Mouse (Mus musculus): ENCODE measurements at regions not wholly inside any gene's neighbourhood (a gene's known extent, or its start where the extent isn't known, plus 50 kb on each side); places are given as distances from the start of the nearest gene placed in this dataset.

DNA sequence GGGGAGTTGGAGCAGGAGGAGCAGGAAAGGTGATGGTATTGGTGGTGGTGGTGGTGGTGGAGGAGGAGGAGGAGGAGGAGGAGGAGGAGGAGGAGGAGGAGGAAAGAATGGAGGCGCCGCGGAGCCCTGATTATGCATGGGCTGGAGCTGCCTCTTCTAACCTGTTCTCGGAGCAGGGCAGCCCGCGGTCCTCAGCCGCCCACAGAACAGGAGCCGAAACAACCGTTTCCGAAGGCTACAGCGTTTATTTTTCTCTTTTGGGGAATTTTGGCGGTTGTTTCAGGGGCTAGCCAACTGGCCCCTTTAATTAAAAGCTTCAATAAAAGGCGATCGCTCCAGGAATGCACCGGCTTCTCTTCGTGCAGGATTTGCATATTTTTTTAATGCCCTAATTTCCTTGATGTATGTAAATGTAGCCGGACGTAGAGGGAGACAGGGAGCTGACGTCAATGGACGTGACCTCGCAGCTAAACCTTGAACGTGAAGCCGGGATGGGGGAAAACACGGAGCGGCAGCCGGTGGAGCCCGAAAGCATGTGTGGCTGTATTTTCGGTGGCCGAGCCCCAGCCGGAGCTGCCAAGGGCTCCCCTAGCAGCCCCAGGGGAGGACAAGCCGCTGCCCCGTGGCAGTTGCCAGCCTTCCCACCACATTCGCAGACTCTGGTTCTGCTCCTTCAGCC lies 225.6 kb downstream of the Mef2c start:
- Histone ChIP-seq H3K4me2 (ENCODE audit: low read depth, low read length) (peak overlapping the region; percentile 46), H3K36me3 (ENCODE audit: control insufficient read depth, insufficient read depth, low read length) (no peaks in the 10 kb centered on the region), H3K27me3 (replicated peaks; ENCODE audit: control insufficient read depth, insufficient read depth, low read length) (peaks cover 70% of the 10 kb centered on the region), H3K9me3 (ENCODE audit: control insufficient read depth, low read length) (no peaks in the 10 kb centered on the region), H3K4me3 (ENCODE audit: low read length) (peak overlapping the region; percentile 39), H3K9ac (ENCODE audit: low read depth, low read length) (no peak overlapping the region), H3K4me1 (ENCODE audit: control insufficient read depth, insufficient read depth, low read length) (peaks cover 10% of the 10 kb centered on the region), H3K27ac (ENCODE audit: low read length) (peak overlapping the region; percentile 28; the same call in 1 of the 2 replicates)
- WGBS, result under 1% methylated on average over 32 of the region's 33 CpGs
- ATAC-seq, result 0 out of 2 replicates have a peak, but pooled peaks have one; percentile 7

DNA sequence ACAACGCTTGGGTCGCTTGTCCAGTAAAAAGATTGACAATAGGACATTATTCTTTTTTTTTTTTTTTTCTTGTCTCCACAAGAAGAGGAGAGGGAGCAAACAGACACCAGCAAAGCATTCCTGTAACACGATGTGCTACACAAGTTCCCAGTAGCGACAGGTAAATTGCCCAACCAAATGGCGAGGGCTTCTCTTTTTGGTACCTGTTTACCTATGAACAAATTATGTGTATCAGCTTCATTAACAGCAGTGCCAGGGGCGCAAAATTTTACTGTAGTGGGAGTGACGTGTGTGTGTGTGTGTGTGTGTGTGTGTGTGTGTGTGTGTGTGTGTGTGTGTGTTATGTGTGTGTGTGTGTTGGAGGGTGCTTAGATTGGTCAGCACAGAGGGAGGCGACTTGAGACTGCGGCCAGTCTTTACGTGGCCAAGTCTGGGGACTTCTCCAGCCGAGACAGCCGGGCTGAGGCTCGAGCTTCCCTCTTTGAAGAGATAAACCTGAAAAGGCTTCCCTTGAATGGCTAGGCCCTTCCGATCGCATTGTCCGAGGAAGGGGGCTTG lies 226.4 kb downstream of the Mef2c start:
- Histone ChIP-seq H3K4me1 (ENCODE audit: control insufficient read depth, insufficient read depth, low read length) (peaks cover 10% of the 10 kb centered on the region), H3K9me3 (ENCODE audit: control insufficient read depth, low read length) (no peaks in the 10 kb centered on the region), H3K4me2 (ENCODE audit: low read depth, low read length) (peak overlapping the region; percentile 98), H3K9ac (ENCODE audit: low read depth, low read length) (peak overlapping the region; percentile 74), H3K27ac (ENCODE audit: low read length) (peak overlapping the region; percentile 54; the same call in 1 of the 2 replicates), H3K4me3 (ENCODE audit: low read length) (peak overlapping the region; percentile 65), H3K36me3 (ENCODE audit: control insufficient read depth, insufficient read depth, low read length) (no peaks in the 10 kb centered on the region), H3K27me3 (replicated peaks; ENCODE audit: control insufficient read depth, insufficient read depth, low read length) (peaks cover 63% of the 10 kb centered on the region)
- 4% methylated on average over 16 of the region's 16 CpGs for WGBS
- ATAC-seq, result no peak; the same call in 1 of the 2 replicates

DNA sequence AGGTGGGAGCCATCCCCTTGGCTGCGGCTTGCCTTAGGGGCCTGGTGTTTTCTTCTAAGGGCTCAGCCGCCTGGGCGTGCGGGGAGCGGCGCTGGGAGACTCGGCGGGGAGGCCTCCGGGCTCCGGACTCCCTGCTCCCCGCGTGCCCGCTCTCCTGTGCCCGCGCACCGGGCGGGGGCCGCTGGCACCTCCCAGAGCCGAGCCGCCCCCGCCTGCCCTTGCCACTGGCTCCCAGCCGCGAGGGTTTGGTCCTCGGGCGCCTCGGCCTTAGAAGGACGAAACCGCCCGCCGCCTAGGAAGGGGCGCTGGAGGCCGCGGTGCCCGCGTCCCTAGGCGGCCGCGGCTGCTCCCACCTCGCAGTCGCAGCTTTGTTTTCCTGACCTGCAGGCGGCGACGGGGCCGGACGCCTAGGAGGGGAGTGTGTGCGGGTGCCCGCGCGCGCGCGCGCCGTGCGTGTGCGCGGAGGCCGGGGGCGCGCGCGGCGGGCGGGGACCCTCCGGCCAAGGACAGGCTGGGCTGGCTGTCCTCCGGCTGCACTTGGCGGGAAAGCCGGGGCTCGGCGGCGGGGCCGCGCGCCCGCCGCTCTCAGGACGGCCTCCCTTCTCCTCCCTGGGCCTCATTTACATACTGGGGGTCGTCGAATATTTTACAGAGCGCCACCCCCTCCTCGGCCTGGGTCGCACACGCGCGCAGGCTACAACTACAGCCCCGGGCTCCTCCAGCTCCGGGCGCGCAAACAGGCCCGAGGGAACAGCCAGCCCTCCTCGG lies 227.1 kb downstream of the Mef2c start:
- under 1% methylated on average over 88 of the region's 91 CpGs for WGBS
- peak; percentile 78 for ATAC-seq
- Histone ChIP-seq H3K4me2 (ENCODE audit: low read depth, low read length) (peak overlapping the region; percentile 98), H3K4me1 (ENCODE audit: control insufficient read depth, insufficient read depth, low read length) (peaks cover 10% of the 10 kb centered on the region), H3K9me3 (ENCODE audit: control insufficient read depth, low read length) (no peaks in the 10 kb centered on the region), H3K9ac (ENCODE audit: low read depth, low read length) (peak overlapping the region; percentile 74), H3K4me3 (ENCODE audit: low read length) (peak overlapping the region; percentile 65), H3K36me3 (ENCODE audit: control insufficient read depth, insufficient read depth, low read length) (no peaks in the 10 kb centered on the region), H3K27me3 (replicated peaks; ENCODE audit: control insufficient read depth, insufficient read depth, low read length) (peaks cover 60% of the 10 kb centered on the region), H3K27ac (ENCODE audit: low read length) (peak overlapping the region; percentile 54; the same call in 1 of the 2 replicates)

DNA sequence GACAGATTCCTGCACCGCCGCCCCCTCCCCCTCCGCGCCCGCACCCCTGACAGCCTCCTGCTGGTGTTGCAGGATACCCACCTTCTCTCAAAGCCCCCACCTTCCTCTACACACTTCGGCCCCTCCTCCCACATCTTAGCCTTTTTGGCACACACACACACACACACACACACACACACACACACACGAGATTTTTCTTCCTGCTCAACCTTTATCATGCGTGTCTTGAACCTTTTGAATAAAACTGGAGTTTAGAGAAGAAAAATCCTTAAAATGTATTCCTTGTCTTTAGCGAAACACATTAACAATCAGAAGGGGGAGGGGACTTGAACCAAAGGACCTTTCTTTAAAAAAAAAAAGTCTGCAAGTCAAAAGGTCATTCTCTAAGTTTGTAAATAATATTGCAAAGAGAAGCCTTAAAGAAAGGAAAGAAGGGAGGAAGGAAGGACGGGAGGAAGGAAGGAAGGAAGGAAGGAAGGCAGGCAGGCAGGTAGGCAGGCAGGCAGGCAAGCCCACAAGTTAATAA lies 227.7 kb downstream of the Mef2c start:
- H3K27ac ChIP-seq (ENCODE audit: low read length), result no peak overlapping the region
- no peaks in the 10 kb centered on the region for H3K9me3 ChIP-seq (ENCODE audit: control insufficient read depth, low read length)
- H3K27me3 ChIP-seq (replicated peaks; ENCODE audit: control insufficient read depth, insufficient read depth, low read length), result peaks cover 60% of the 10 kb centered on the region
- no peak for ATAC-seq
- peaks cover 10% of the 10 kb centered on the region for H3K4me1 ChIP-seq (ENCODE audit: control insufficient read depth, insufficient read depth, low read length)
- H3K4me3 ChIP-seq (ENCODE audit: low read length), result peak overlapping the region; percentile 65
- H3K4me2 ChIP-seq (ENCODE audit: low read depth, low read length), result peak overlapping the region; percentile 98
- peak overlapping the region; percentile 74 for H3K9ac ChIP-seq (ENCODE audit: low read depth, low read length)
- no peaks in the 10 kb centered on the region for H3K36me3 ChIP-seq (ENCODE audit: control insufficient read depth, insufficient read depth, low read length)
- 2% methylated on average over 8 of the region's 10 CpGs for WGBS

DNA sequence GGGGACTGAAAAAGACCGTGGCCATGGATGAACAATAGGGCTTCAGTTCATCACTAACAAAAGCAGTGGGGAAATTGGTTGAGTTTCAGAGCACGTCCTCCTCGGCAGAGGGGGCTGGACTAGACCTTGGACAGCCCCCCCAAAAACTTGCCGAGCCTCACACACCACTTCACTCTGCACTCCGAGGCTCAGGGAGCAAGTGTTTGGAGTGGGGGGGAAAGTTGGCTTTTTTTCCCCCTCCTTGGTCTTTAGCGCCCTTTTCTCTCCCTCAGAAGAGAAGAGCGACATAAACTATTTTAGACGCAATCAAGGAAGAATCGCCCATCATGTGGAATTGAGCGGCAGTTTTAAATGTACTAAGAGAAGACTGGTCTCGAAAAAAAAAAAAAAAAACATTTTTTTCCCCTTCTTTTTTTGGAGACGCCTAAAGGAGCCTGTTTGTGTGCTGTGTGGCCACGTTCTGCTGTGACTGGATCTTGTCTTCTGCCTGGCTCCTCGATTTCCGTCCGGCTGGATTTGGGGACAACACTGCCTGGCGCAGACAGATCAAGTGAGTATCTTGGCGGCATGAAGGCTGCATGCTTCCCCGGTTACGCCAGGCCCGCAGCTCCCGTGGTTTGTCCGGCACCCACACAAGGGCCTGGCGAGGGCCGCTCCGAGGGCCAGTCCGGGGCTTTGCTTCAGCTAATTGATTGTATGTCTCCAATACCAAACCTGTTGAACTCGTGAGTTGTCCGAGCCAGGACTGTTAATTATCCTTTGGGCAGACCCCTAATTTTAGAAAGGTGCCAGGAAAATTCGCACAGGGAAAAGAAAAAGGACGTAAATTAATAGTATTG lies 228.7 kb downstream of the Mef2c start:
- ATAC-seq, result no peak
- peaks cover 56% of the 10 kb centered on the region for H3K27me3 ChIP-seq (replicated peaks; ENCODE audit: control insufficient read depth, insufficient read depth, low read length)
- H3K36me3 ChIP-seq (ENCODE audit: control insufficient read depth, insufficient read depth, low read length), result no peaks in the 10 kb centered on the region
- H3K9me3 ChIP-seq (ENCODE audit: control insufficient read depth, low read length), result no peaks in the 10 kb centered on the region
- 1% methylated on average over 31 of the region's 31 CpGs for WGBS
- no peak overlapping the region for H3K4me2 ChIP-seq (ENCODE audit: low read depth, low read length)
- peak overlapping the region; percentile 13; the same call in 1 of the 2 replicates for H3K4me3 ChIP-seq (ENCODE audit: low read length)
- H3K4me1 ChIP-seq (ENCODE audit: control insufficient read depth, insufficient read depth, low read length), result peaks cover 10% of the 10 kb centered on the region
- no peak overlapping the region for H3K27ac ChIP-seq (ENCODE audit: low read length)
- H3K9ac ChIP-seq (ENCODE audit: low read depth, low read length), result 0 out of 2 replicates have a peak overlapping the region, but pooled peaks have one; percentile 29

DNA sequence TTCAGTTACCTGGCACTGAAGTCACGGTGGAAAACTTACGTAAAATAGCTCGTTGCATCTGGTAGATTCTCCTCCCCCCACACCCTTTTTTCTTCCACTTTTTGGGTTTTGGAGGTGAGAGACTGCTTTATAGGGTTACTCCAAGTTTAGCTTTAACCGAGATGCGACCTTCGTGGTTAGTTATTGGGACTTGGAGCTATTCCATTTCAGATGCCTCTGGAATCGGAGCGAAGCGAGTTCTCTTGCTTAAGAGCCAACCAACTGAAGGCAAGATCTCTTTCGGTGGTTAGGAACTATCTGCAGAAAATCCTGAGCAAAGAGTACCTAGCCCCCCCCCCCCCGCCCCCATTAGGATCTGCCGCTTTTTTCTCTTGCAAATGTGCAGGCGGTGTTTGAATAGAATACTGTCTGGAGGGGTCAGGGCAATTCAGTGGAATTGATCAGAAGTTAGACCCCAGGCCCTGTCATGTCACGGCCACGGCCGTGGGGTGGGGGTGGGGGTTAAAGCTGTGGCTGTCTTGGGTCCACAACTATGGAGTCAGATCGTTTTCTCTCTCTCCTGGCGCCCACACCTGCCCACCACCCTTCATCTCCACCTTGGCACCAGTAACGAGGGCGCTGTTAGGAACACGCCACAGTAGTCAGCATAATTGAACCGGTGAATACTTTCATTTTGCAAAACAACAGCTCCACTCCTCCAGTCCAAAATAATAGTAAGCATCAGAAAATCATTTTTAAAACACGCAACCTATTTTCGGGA lies 229.6 kb downstream of the Mef2c start:
- no peak overlapping the region for H3K27ac ChIP-seq (ENCODE audit: low read length)

DNA sequence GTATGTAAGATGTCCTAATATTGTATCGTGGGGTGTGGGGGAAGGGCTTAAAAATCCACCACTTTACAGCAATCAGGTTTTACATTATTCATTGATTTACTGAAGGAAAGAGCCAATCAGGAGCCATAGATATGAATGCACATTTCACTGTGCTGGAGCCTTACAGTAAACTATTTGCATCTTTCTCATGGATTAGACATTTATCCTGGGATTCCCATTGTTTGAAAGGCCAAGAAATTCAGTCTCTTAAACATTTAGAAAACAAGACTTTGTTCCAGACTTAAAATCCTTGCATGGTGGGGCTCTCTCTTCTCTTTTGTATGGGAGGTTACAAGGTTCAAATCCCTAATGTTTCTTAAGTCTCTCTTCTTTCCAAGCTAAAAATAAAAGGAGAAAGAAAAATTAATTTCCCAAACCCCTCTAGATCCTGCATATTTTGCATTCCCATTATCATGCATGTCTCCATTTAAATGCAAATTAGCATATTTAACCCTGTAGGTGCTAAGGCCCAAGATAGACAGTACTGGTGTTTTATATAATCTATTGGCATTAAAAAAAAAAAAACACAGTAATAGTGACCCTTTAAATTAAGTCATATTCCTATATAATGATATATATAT lies 230.3 kb downstream of the Mef2c start:
- no peak overlapping the region for H3K9ac ChIP-seq (ENCODE audit: low read depth, low read length)
- H3K27me3 ChIP-seq (replicated peaks; ENCODE audit: control insufficient read depth, insufficient read depth, low read length), result peaks cover 61% of the 10 kb centered on the region
- peaks cover 10% of the 10 kb centered on the region for H3K4me1 ChIP-seq (ENCODE audit: control insufficient read depth, insufficient read depth, low read length)
- no peak for ATAC-seq
- WGBS, result 7% methylated on average over 1 of the region's 1 CpGs
- H3K27ac ChIP-seq (ENCODE audit: low read length), result no peak overlapping the region
- no peaks in the 10 kb centered on the region for H3K9me3 ChIP-seq (ENCODE audit: control insufficient read depth, low read length)
- peak overlapping the region; percentile 16 for H3K4me3 ChIP-seq (ENCODE audit: low read length)
- no peak overlapping the region for H3K4me2 ChIP-seq (ENCODE audit: low read depth, low read length)
- no peaks in the 10 kb centered on the region for H3K36me3 ChIP-seq (ENCODE audit: control insufficient read depth, insufficient read depth, low read length)

More for the DNA sequence above, 229.6 kb downstream of the Mef2c start:
- Histone ChIP-seq H3K36me3 (ENCODE audit: control insufficient read depth, insufficient read depth, low read length) (no peaks in the 10 kb centered on the region), H3K27me3 (replicated peaks; ENCODE audit: control insufficient read depth, insufficient read depth, low read length) (peaks cover 57% of the 10 kb centered on the region), H3K9me3 (ENCODE audit: control insufficient read depth, low read length) (no peaks in the 10 kb centered on the region), H3K4me3 (ENCODE audit: low read length) (peak overlapping the region; percentile 16), H3K4me1 (ENCODE audit: control insufficient read depth, insufficient read depth, low read length) (peaks cover 10% of the 10 kb centered on the region), H3K9ac (ENCODE audit: low read depth, low read length) (no peak overlapping the region), H3K4me2 (ENCODE audit: low read depth, low read length) (no peak overlapping the region)
- 5% methylated on average over 24 of the region's 24 CpGs for WGBS
- no peak for ATAC-seq

DNA sequence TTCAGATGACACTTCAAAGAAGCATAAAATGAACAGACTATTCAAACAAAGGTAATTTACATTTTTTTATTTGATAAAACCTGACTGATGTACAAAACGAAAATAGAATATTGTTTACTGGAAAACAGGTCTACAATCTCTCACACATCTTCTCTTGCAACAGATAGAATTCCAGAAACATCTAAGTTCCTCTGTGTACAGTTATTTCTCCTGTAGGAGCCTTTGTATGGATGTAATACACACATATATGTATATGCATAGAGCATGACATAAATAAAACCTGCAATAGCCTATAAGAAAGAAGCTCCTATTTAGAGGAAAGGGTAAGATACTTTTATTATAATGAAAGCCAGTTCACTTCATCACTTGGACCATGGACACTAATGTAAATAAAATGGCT lies 230.8 kb downstream of the Mef2c start:
- WGBS, result 23% methylated on average over 1 of the region's 1 CpGs
- no peak overlapping the region for H3K9ac ChIP-seq (ENCODE audit: low read depth, low read length)
- H3K27me3 ChIP-seq (replicated peaks; ENCODE audit: control insufficient read depth, insufficient read depth, low read length), result peaks cover 63% of the 10 kb centered on the region
- H3K27ac ChIP-seq (ENCODE audit: low read length), result no peak overlapping the region
- no peak overlapping the region for H3K4me3 ChIP-seq (ENCODE audit: low read length)
- H3K9me3 ChIP-seq (ENCODE audit: control insufficient read depth, low read length), result no peaks in the 10 kb centered on the region
- no peak overlapping the region for H3K4me2 ChIP-seq (ENCODE audit: low read depth, low read length)
- no peaks in the 10 kb centered on the region for H3K36me3 ChIP-seq (ENCODE audit: control insufficient read depth, insufficient read depth, low read length)
- peaks cover 7% of the 10 kb centered on the region for H3K4me1 ChIP-seq (ENCODE audit: control insufficient read depth, insufficient read depth, low read length)
- ATAC-seq, result no peak
